Mouse (Mus musculus) thymus, adult 18-20 months (tissue): Measurements from ENCODE around the gene Fam172a.
A peak's percentile ranks its signal among the peaks of the same experiment; 100 is the strongest.

Experiments
- DNase-seq, 2 experiments: peaks; one replicate each; pipeline ENCODE4 v3.0.0; 2022; ENCODE audit warnings: mixed read lengths in 2 of 2

The Fam172a gene

DNA sequence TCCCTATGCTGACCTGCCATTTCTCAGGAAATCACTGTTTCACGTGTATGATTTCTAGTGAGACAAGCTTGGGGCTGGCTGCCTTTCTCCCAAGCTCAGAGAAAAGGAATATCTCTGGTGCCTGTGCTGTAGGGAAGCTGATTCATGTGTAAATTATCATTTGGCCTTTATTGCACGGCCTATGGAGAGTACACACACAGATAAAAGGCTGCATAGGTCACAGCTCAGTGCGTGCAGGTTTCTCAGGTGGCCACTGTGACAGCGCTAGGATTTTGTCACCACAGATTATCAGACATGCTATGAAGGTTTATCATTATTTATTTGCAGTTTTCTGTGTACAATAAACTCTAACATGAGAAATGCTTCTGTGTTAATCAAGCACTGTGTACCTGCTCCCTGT, 408.8 kb downstream of the Fam172a start:
- no peak for DNase-seq

DNA sequence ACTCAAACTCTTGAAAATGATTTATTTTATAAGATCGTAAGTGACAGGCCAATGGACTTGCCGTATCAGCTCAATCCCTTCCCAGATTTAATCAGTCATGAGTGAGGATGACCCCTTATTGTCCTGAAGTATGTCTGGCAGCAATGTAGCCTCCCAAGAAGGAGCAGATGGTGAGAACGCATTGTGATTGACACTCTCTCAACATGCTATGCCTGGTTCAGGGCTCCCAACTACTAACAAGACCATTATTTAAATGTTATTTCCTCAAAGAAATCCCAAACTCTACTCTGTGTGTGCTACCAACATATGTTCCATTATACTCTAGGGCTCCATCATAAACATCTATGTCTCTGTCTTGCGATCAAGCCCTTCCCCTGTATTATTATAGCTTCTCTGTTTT, 412.1 kb downstream of the Fam172a start:
- no peak for DNase-seq

DNA sequence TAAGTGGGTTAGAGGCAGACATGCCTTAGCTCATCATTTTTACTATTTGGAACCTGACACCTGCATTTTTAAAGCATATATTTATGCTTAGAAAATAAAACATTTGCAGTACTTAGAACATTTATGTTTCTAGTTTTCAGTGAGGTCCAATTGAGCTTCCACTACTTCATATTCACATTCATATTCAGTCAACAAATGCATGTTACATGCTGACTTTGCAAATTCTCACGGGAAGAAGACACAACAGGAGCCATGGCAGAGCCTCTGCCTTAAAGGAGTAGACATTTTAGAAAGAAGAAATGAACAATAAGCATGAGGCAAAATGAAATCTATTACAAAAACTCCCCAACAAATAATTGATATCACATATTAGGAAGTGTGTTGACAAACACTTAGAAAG, 416.9 kb downstream of the Fam172a start:
- no peak for DNase-seq

DNA sequence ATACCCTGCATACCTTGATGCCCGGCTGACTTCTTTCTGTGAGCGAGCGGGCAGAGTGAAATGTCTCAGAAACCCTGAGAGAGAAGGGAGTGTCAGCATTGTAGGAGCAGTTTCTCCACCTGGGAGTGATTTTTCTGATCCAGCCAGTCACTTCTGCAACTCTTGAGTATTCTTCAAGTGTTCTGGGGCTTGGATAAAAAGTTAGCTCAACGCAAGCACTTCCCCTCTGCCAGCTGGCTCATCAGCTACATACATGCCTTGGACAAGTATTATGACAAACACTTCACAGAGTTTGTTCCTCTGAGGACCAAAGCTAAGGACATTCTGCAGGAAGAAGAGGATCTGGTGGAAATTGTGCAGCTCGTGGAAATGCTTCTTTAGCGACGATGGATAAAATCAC, 420.2 kb downstream of the Fam172a start:
- DNase-seq, result no peak

DNA sequence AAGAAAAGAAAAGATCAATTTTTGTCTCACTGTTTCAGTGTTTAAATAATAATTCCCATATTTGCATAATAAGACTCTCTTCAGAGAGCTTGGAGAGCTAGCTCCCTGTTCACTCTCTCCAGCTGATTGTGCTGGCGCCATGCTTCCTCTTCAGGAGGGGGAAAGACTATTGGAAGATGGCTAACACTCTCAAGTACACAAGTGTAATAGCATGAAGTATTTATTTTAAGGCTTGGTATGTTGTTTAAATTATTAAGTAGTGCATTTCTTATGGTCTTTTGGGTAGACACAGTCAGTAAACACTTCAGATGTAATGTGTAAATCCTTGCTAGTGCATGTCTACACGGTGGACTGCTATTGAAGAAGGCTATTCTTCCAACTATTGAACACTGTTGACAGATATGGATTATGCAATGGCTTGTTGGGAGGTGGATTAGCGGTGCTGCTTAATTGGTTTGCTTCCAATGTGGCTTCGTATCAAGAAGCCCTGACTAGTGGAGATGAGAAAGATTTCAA, 422.1 kb downstream of the Fam172a start:
- no peak for DNase-seq

DNA sequence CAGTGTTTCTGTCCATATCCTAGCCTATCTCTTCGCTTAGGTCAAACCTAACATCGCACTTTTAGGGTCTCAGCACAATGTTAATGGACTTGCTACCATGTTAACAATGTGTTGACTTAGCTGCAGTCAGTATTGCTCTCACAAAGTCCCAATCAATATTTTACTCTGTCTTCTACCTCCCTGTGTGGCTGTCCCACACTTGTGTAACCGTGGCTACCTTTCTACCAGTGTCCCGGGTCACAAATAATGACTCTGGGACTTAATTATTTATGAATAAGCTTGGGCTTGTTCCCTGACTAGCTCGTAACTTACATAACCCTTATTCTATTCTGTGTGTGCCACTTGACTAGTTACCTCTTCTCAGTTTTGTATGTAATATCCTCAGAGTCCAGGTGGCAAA, 455.6 kb downstream of the Fam172a start:
- no peak for DNase-seq

DNA sequence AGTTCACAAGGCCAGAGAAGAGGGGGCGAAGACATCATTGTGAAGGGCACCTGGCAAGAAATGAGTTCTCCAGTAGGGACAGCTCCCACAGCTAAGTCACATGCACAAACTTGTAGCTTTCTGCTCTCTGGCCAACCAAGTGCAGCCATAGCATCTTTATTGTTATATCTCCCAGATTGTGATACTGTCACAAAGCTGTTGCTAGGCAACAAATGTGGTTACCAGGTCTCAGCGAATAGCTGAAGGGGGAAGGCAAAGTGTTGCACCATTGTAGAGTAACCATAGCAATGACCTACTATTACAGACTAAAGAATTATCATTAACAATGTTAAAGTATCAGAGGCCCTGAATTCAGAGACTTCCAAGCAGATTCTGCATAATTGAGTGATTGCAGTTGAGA, 460.3 kb downstream of the Fam172a start:
- no peak for DNase-seq

DNA sequence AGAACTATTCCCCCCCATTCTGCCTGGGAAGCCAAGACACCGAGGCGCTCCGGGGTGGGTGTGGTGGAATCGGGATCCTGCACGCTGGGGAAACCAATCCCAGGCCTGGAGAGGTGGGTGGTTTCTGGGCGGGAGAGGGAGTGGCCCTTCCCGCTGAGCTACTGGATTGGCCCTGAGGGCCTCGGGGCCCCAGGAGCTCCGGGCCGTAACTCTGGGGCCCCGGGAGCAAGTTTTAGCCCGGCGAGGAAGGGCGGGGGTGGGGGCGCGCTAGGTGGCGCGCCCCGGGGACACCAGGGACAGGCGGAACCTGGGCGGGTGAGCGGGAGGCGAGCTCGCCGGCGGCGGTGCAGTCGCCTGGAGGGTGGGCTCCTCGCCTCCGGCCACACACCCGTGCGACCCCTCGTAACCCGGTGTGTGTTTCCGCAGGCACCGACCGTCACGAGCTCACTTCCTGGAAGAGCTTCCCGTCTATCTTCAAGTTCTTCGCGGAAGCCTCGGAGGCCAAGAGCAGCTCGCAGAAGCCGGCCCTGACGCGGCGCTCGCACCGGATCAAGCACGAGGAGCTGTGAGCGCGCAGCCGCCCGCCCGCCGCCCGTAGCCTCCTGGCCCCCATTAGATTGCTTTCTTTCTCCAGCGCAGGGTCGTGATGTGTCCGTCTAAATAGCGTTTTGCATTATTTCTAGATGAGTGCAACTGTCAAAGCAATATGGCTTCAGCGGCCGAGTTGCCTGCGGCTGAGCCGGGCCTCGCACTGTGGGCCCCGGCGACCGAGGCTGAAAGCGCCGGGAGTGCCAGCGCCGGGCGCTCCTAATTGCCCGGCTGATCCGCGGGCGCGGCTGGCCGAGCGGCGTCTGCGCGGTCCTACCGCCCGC, 461.5 kb downstream of the Fam172a start:
- peak in 1 of 2 experiments; percentile 3 for DNase-seq

DNA sequence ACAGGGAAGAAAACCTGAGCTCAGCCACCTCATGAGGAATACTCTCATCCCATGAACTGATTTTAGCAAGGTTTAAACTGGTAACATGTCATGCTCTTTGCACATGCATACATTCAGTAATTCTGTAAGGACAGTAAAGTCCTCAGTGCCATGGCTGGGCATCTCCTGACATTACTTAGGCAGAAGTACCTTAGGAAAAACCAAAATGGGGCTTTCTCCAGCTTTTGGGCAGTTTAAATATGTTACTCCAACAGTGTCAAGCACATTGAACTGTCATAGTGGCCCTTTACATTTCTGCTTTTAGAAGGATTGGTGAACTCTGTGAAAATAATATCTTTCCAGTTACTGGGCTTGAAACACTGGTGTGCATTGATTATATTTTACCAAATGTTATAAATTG, 463.1 kb downstream of the Fam172a start:
- no peak for DNase-seq

DNA sequence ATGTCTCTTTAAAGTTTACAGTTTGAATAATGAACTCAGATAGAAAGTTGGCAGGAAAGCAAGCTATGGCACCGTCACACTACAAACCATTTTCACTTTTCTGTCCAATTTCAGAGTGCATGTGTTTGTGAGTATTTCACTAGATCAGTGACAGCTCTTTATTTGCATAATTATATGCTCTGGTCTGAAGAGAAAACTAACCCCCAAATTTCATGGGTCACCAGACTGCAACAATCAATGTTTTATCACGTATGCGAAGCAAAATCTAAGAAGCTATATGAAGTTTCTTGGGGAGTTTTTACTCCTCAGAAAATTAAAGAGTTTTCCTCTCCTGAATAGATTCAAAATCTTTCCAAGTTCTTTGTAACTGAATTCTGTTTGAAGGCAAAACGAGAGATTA, 466.3 kb downstream of the Fam172a start:
- no peak for DNase-seq

DNA sequence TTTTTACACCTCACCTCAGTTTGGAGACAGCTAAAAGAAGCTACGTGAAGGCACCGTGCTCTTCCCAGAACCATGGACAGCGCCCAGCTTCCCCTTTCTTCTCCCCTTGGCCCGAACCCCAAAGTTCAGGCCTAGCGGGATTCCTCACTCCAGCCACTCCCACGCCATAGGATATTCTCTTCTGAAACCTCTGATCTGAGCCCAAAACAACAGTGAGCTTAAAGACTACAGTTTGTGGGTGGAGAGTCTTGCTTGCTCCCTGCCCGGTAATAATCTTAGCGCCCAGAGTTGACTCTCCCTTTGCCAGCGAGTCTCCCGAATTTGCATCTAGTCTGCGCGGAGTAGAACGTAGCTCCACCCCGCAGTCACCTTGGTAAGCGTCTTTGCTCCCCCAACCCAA, 469.5 kb downstream of the Fam172a start:
- no peak for DNase-seq

DNA sequence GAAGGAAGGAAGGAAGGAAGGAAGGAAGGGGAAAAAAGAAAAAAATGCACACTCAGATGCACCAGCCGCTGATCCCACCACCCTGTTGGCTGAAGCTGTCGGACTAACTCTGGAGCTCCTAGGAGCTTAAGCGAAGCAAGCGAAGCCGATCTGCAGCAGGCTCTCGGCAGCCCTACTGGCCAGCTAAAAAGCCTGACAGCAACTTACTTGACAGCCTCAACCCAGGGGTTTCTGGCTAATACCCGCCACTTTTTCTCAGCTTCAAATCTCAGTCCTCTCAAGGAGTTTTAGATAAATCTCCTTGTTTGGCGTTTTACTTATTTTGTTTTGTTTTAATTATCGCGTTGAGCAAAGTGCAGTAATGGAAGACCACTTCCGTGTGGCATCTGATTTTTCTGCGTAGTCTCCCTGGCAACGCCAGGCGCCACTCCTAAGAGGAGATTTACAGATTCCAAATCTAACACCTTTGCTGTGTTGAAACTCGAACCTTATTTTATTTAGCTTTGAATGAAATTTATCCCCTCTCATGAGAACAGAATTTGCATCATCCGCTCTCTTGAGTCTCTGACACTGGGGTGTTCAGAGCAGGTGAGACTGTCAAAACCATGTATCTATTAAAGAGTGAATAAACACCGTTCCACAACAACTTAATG, 470.3 kb downstream of the Fam172a start:
- no peak for DNase-seq

DNA sequence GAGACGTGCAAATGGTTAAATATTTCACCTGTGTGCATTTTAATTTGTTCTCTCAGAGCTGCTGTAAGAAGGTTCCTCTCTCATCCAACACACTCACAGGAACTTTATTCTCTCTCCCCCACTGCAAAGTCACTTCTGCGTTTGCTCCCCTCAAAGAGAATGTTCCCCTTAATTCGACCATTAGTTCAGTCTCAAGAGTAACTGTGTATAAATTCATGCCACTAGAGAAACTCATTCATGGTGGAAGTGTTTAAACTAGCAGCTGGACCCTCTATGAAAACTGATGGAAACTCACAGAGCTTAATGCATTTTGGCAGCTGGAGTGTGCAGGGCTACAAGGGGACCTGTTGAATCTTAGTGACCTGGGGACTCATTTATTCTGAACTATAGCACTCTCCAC, 471.0 kb downstream of the Fam172a start:
- no peak for DNase-seq

DNA sequence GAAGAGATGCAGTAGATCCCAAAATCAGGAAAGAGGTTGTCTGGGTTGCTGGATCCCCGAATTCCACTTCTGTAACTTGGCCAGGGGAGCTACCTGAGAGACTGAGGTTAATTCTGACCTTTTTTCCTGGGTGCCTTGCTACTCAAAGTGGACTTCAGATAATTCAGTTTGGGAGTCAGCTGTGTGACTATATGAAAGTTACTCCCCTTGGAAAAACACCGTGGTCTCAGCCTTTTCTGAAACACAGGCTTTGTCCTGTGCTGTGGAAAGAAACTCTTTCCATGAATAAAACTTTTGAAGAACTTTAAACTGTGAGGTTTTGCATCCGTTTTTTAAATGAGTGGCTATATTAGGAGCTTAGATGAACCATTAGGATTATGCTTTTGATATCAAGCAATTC, 472.4 kb downstream of the Fam172a start:
- DNase-seq, result no peak

DNA sequence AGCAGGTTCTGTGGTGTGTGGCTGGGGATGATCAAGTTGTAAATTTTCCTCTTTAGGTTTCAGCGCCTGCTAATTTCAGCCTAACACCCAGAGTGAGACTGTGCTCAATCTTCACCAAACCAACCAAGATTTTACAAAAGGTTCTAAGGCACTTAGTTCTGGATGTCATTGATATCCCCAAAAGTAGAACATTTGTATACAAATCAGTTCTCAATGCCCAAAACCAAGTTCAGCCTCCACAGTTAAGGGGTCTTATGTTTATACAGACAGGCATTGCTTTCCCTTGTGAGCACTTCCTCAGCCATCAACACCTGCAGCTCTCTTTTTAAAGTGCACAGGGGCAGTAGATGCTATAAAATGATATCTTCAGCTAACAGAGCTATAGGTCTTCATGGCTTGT, 473.1 kb downstream of the Fam172a start:
- no peak for DNase-seq

DNA sequence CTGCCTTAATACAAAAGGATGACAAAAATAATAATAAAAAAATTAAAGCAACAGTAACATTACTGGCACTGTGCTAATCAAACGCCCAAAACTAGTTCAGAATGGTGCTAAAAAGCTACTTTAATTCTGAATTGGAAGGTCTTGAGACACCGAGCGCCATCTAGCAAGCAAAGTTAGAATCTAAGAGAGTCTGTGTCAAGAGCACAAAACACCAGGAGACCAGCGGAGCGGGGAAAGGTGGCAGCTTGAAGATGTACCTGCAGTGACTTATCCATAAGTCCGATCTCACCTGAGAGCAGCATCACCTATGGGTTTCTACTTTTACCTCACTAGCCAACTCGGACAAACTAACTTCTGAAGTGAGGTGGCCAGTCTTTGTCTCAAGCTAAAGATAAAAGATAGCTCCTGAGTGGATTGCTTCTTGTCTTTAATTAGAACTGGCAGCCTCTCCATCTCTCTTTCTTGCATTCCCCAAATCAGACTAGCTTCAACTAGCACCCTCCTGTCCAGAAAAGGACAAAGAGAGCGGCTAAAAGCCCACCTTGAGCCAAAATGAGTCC, 474.1 kb downstream of the Fam172a start:
- no peak for DNase-seq

DNA sequence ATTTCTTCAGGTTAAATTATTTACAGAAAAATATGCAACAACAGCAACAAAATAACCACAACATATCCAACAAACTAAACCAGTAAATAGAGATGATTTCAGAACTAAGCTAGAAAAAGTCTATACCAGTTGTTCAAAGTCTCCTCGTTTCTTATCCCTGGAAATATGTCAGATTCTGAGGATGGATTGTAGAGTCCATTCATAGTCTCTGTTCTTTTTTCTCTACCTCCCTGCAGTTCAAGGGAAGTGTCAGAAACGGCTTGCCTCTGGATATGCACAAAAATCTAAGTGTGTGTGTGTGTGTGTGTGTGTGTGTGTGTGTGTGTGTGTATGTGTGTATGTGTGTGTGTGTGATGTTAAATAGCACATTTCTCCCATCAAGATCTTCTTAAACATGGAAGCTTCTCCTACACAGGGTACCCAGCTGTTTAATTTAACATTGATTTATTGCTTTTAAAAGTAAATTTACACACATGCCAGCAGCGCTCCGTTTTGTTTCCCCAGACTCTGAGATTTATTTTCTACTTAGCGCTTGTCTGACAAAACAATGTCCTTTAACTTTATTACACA, 475.6 kb downstream of the Fam172a start:
- DNase-seq, result no peak

DNA sequence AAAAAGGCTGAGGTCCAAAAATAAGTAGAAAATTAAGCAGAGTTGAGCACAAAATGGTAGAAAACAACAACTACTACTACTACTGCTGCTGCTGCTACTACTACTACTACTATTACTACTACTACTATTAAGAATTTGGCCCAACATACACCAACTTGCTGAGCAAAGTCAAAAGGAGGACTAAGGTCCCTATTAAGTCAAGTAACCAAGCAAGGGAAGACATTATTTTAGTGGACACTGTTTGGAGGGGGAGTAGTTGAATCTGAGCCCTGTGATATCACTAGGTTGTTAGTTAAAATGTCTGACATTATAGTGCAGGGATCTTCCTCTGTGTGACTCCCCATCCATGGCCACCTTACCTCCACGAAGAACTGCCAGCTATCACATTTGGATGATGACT, 476.2 kb downstream of the Fam172a start:
- no peak for DNase-seq

DNA sequence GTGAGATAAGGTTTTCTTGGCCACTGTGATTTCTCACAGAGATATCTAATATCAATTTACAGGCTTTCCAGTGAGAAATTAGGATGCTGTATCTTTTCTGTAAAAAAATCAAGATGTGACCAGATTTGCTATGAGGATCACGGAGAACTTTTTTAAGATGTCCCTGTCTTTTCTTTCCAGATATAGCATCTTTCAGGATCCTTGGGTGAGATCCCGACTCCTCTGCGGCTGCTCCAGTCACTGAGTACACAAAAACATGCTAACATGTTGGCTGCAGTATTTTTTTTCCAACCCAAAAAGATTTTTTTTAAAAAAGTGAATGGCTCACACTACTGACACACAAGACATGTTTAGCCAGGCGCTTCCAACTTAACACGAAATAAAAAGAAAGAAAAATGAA, 476.9 kb downstream of the Fam172a start:
- DNase-seq, result no peak

DNA sequence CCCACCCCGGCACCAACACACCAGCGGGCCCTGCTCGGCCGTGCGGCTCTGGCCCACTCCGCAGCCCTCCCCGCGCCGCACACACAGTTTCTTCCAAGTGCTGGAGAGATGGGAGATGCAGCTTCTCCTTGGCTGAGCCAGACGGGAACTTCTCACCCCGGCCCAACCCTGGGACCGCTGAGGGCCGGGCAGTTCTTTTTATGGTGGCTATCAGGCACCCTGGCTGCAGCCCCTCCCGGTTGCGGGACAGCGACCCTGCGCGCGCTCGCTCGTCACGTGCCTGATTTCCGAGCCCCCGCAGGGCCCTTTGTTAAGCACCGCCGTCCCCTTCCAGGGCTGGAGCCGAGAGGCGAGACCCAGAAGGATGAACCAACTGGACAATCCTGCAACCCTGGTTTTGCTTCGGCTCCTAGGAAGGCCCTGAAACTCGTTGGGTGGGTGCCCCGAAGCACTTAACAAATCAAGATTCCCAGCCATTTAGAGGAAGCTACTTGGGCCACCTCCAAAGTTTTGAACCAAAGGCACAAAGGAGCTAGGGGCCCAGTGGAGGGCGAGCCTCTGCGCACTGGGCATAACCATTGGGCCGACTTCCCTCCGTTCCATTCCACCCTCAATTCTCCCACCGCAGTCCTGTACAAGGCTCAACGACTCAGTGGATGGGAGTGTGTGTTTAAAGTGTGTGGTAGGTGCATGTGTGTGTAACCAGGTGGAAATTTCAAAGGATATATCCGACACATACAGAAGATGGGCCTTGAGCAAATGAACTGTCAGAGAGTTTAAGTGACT, 477.7 kb downstream of the Fam172a start:
- no peak for DNase-seq

DNA sequence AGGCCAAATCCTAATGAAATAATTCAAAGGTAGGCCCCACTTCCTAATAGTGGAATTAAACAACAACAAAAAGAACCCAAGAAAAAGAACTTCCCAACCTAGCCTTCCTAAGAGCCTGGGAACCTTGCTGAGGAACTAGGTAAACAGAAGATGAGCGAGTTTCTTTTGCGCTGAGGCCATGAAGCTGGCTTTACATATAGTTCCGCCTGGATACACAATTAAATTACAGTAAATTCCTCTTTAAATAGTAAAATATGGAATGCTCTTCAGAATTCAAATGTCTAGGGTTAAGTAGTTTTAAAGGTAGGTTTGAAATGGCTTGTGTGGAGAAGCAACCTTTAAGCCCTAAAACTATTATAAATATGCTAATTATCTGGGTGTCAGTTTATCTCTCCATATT, 478.4 kb downstream of the Fam172a start:
- DNase-seq, result no peak

DNA sequence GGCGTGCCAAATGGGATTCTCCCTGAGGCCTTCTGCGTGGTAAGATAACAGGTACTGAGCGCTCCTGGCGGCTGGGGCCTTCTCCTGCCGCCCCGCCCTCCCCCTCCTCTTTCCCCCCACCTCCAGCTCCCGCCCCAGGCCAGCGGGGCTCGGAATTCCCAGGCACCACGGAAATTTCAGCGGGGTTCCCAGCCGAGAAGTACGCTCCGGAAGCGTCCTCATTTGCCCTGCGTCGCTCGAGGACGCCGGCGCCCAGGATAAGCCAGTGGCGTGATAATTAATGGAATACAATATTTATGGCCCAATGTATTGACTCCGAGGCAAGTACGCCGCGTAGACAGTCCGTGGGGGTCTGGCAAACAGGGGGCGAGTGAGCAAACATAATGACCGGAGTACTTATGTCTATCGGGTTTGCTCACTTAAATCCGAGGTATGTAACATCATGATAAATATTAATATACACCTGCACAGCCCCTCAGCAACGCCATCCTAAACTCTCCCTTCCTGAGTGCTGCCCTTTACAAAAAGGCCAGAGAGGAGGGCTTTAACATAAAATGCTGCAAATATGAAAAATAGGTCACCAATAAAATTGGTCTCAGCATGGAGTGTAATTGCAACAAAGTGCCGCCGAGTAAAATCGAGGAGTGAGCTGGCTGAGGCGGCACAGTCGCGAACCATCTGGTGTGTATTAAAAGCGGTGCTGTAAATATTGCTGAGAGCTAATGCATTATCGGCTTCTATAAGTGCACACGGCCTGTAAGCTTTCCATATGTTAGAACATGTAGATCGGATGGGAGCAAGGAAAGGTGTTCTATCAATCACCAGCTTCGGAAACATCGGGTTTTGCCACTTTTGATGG, 479.5 kb downstream of the Fam172a start:
- no peak for DNase-seq
